Mouse (Mus musculus) olfactory bulb, adult 2 months (tissue): ENCODE results near the gene Gm128. TPM values are rescaled to one million over a fixed set of nuclear protein-coding genes. Genes with fewer than 3 reads are reported as not detected.
"Not testable (repeated sequence)": the region's sequence is repeated elsewhere in the genome, so short reads cannot be mapped to it uniquely, and the experiment has no call there.

Experiments used
- H3K27ac ChIP-seq: fragments of 200-500 bp; 2 replicates; pipeline ENCODE4 v1.5.1; 2012; ENCODE audit warnings: low read depth, low read length; ENCODE audit not compliant: insufficient read depth
- H3K4me1 ChIP-seq: fragments of 200-500 bp; 2 replicates; pipeline ENCODE4 v1.6.1; 2012; ENCODE audit warnings: low read length; ENCODE audit not compliant: control insufficient read depth, insufficient read depth
- H3K4me3 ChIP-seq: fragments of 200-500 bp; 2 replicates; pipeline ENCODE4 v1.5.1; 2012; ENCODE audit warnings: mild to moderate bottlenecking, low read depth, low read length, moderate library complexity; ENCODE audit not compliant: insufficient read depth
- CTCF ChIP-seq: fragments of 200-500 bp; IDR thresholded peaks from 2 replicates; pipeline ENCODE4 v1.5.1; 2012; ENCODE audit warnings: low read depth, mild to moderate bottlenecking, low read length, moderate library complexity; ENCODE audit not compliant: insufficient read depth
- POLR2A ChIP-seq: fragments of 200-500 bp; IDR thresholded peaks from 2 replicates; pipeline ENCODE4 v1.6.1; 2012; ENCODE audit warnings: mild to moderate bottlenecking, low read depth, low read length, moderate library complexity; ENCODE audit not compliant: insufficient read depth
- WGBS: fragments of 180-500 bp; shearing (Covaris S2); methylation state at CpG from one replicate; pipeline ENCODE4 v1.1.7; 2018; 5-methylcytosine and 5-hydroxymethylcytosine counted together
- polyA plus RNA-seq: library from polyadenylated mRNA; stranded (reverse); fragments of >200 nt; gene quantifications from 2 replicates; pipeline ENCODE4 v1.2.4, GENCODE M21; 2012; ENCODE audit warnings: low replicate concordance; ENCODE audit not compliant: missing spikeins, insufficient read depth, insufficient read length

Gm128 gene
- polyA plus RNA-seq, 1 experiment: not detected

DNA sequence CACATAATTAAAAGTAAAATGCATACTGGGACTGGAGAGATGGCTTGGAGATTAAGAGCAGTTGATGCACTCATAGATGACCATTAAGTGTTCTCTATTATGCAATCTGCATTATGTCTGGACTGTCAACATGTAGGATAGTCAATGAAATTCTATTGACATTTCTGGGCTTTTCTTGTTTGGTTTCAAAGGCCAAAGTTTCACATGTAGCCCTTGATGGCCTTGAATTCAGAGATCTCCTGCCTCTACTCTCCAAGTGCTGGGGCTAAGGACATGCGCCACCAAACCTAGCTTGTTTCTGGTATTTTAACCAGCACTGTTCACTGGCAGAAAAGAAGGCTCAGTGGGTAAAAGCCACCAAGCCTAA lies 27.8 kb downstream of the Gm128 start:
- Histone ChIP-seq H3K4me1 (no peaks in the 10 kb centered on the region), H3K27ac (no peak overlapping the region), H3K4me3 (no peak overlapping the region)
- TF ChIP-seq CTCF: no peak
- TF ChIP-seq POLR2A: no peak
- 95% methylated on average over 1 of the region's 1 CpGs for WGBS

DNA sequence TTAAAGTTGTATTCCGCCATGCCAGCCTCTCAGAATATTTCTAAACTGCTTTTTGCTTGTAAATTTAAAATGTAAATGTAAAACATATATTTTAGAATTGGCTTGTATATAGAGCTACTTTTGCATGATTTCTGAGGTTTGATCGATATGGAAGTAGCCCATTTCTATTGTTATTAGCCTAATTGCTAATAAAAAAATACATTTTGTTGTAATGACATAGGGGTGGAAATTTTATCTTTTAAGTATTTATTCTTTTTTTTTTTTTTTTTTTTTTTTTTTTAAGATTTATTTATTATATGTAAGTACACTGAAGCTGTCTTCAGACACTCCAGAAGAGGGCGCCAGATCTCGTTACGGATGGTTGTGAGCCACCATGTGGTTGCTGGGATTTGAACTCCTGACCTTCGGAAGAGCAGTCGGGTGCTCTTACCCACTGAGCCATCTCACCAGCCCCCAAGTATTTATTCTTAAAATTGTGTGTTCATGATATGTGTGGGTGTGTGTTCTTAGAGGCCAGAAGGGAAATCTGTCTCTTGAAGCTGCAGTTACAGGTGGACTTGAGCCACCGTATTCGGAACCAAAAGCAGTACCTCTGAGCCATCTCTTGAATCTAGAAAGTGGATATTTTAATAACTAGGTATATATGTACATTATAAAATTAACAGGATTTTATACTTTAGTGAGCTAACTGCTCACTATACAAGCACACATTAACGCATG lies 28.3 kb downstream of the Gm128 start:
- H3K4me1 ChIP-seq, H3K27ac ChIP-seq, H3K4me3 ChIP-seq: not testable (repeated sequence)
- 80% methylated on average over 10 of the region's 10 CpGs for WGBS

DNA sequence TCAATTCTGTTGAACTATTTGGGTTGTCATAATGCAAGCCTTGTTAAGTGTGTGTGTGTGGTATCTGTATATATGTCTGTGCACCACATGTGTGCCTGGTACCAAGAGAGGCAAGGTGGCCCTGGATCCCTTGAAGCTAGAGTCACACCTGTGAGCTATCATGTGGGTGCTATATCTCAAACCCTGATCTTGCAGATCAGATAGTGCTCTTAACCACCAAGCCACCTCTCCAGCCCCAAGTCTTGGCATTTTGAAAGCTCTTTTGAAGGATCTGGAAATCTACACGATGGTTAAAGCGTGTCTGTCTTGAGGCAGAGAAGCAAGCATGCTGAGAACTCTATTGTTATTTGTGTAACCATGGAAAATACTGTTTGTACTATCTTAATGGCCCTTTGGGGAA lies 30.8 kb downstream of the Gm128 start:
- Histone ChIP-seq H3K4me1 (no peaks in the 10 kb centered on the region), H3K27ac (no peak overlapping the region), H3K4me3 (no peak overlapping the region)
- TF ChIP-seq CTCF: no peak
- no peak for TF ChIP-seq POLR2A
- WGBS: 45% methylated on average over 2 of the region's 2 CpGs

DNA sequence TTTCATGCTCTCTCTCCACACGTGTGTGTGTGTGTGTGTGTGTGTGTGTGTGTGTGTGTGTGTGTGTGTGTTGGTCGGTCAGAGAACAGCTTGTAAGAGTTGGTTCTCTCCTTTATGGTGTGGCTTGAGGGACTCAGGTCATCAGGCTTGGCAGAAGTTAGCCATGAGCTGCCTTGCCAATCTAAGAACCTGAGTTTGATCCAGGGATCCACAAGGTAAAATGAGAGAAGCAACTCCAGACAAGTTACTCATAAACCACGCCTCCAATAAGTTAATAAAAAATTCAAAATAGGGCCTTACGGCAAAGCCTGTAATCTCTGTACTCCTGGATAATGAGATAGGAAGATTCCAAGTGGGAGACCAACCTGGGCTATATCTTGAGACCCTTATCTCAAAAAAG lies 33.1 kb downstream of the Gm128 start:
- WGBS: 81% methylated on average over 4 of the region's 4 CpGs
- no peaks in the 10 kb centered on the region for H3K4me1 ChIP-seq
- H3K27ac ChIP-seq: no peak overlapping the region
- no peak overlapping the region for H3K4me3 ChIP-seq
- TF ChIP-seq POLR2A (no peak), CTCF (no peak)

DNA sequence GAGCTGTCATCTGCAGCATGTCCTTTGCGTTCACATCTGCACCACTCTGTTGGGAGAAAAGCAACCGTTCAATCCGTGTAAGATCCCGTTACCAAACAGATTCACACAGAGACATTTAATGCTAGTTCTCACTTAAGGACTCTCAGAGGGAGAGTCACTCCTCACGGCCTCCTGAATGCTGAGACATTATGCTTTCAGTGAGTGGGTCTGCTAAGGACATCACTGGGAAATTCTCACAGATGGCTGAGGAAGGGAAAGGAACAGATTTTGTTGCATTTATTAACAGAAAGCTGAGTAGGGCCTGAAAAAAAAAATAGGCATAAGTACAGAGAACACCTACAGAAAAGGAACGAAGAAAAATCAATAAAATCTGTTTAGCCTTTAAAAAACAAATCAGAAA lies 37.5 kb downstream of the Gm128 start:
- Histone ChIP-seq H3K4me1 (no peaks in the 10 kb centered on the region), H3K4me3 (no peak overlapping the region), H3K27ac (no peak overlapping the region)
- 90% methylated on average over 6 of the region's 6 CpGs for WGBS
- TF ChIP-seq CTCF (no peak), POLR2A (no peak)

DNA sequence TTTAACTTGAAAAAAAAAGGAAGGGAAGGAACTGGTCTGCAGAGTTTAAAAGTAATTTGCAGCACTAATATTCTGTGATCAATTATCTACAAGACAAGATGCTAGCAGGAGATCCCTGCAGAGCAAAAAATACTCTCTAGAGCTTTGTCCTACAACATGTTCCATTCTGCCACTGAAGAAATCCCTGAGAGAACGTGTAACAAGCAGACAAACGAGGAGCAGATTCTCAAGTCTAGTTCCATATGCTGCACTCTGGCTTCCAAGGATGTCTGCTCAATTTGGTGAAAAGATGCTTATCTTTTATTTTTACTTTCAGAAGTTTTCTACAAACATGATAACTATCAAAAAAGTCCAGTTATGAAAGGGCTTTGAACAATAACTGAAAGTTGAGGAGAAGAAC lies 40.8 kb downstream of the Gm128 start:
- WGBS: 65% methylated on average over 2 of the region's 2 CpGs
- no peak overlapping the region for H3K27ac ChIP-seq

DNA sequence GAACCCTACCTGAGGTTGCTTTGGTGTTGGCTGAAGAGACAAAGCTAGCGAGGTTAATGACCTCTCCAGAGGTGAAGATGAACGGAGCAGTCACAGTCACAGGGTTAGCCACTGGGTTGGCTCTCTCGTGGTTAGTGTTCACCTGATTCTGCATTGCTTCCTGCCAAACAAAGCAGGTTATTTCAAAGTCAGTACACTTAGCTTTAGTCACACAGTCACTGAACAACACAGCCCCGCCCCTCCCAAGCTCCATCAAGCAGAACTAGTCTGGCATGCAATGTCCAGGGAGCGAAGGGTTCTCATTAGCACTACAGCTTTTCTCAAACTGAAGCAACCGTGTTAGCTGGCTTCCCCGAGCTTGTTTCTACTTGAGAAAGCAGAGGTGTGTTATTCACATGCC lies 41.3 kb downstream of the Gm128 start:
- H3K27ac ChIP-seq: no peak overlapping the region; the same call in 1 of the 2 replicates
- 68% methylated on average over 7 of the region's 7 CpGs for WGBS

More for the DNA sequence above, 40.8 kb downstream of the Gm128 start:
- no peak overlapping the region for H3K4me3 ChIP-seq
- TF ChIP-seq CTCF: no peak
- no peak for TF ChIP-seq POLR2A
- no peaks in the 10 kb centered on the region for H3K4me1 ChIP-seq

DNA sequence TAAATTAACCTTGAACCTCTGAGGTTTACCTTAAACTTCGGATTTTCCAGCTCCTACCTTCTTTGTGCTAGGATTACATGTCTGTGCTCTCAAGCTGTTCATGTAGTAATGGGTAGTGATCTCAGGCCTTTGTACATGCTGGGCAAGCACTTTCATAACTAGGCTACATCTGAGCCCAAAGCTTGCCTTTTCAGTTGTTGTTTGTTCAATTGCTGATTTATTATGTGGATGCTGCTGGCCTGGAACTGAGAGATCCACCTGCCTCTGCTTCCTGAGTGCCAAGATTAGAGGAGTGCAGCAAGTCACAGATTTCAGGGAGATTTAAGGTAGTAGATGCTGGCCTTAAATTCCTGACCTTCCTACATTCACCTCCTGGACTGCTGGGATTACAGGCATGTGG lies 42.3 kb downstream of the Gm128 start:
- TF ChIP-seq CTCF (no peak), POLR2A (no peak)
- Histone ChIP-seq H3K27ac (no peak overlapping the region), H3K4me3 (no peak overlapping the region), H3K4me1 (no peaks in the 10 kb centered on the region)
- WGBS: 88% methylated on average over 1 of the region's 1 CpGs

More for the DNA sequence above, 41.3 kb downstream of the Gm128 start:
- TF ChIP-seq CTCF (no peak), POLR2A (no peak)
- Histone ChIP-seq H3K4me3 (no peak overlapping the region), H3K4me1 (no peaks in the 10 kb centered on the region)

DNA sequence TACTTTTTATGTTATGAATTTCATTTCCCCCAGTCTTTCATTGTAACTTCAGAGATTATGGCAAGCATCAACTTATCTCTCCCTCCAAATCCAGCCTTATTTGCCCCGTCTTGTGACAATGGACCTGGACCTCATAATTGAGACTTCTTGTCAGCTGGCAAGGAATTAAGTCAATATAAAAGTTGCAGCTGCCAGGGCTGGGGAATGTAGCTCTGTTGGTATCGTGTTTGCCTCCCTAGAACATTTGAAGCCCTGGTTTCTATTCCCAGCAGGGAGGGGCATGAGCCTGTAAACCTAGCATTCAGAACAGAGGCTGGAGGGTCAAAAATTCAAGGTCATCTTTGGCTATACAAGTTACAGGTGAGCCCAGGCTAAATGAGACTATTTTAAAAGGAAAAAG lies 45.6 kb downstream of the Gm128 start:
- Histone ChIP-seq H3K27ac (no peak overlapping the region), H3K4me1 (no peaks in the 10 kb centered on the region), H3K4me3 (no peak overlapping the region)
- TF ChIP-seq POLR2A: no peak
- TF ChIP-seq CTCF: no peak
- WGBS: 64% methylated on average over 2 of the region's 2 CpGs

DNA sequence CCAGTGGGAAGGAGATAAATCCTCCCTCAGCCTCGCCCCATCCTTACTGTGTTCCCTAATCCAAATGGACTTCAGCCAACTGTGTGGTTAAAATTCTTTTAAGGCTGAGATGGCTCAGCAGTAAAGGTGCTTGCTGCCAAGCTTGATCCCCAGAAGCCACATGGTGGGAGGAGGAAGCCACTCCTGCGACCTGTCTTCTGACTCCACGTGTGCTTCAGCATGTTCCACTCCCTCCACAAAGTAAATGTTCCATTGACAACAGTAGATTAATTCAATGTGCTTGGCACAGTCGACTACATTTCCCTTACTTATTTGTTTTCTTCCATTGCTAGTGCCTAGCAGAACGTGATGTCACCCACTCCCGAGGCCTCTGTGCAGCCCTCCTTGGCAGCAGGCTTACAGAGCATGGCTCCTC lies 46.7 kb downstream of the Gm128 start:
- no peaks in the 10 kb centered on the region for H3K4me1 ChIP-seq
- no peak overlapping the region for H3K27ac ChIP-seq
- H3K4me3 ChIP-seq: no peak overlapping the region
- no peak for TF ChIP-seq CTCF
- TF ChIP-seq POLR2A: no peak
- 51% methylated on average over 6 of the region's 6 CpGs for WGBS

Other genes with a start within 250 kb of the Gm128 start
- gene Zfp687, start 226.2 kb downstream of the Gm128 start, polyA plus RNA-seq: 132 TPM in 1 of 2 replicates, not detected in the other
- 457 TPM in 1 of 2 replicates, not detected in the other for gene Psmd4, start 199.0 kb downstream of the Gm128 start, polyA plus RNA-seq
- not detected in 2 replicates for gene Pip5k1a, start 134.7 kb downstream of the Gm128 start, polyA plus RNA-seq
- gene Vps72, start 130.6 kb downstream of the Gm128 start, polyA plus RNA-seq: not detected in 2 replicates
- not detected in 2 replicates for gene Tmod4, start 117.1 kb downstream of the Gm128 start, polyA plus RNA-seq
- not detected in 2 replicates for gene Scnm1, start 107.6 kb downstream of the Gm128 start, polyA plus RNA-seq
- not detected in 2 replicates for gene Lysmd1, start 107.5 kb downstream of the Gm128 start, polyA plus RNA-seq
- gene Tnfaip8l2, start 99.2 kb downstream of the Gm128 start, polyA plus RNA-seq: not detected in 2 replicates
- gene Sema6c, start 81.1 kb downstream of the Gm128 start, polyA plus RNA-seq: not detected in 2 replicates
- gene Gabpb2, start 23.7 kb downstream of the Gm128 start, polyA plus RNA-seq: not detected in 2 replicates
- 164 TPM in 1 of 2 replicates, not detected in the other for gene Cdc42se1, start 12.9 kb downstream of the Gm128 start, polyA plus RNA-seq
- gene Mllt11, start 9.4 kb downstream of the Gm128 start, polyA plus RNA-seq: not detected in 2 replicates
- not detected in 2 replicates for gene Bnipl, start 9.6 kb upstream of the Gm128 start, polyA plus RNA-seq
- not detected in 2 replicates for gene Mindy1, start 39.7 kb upstream of the Gm128 start, polyA plus RNA-seq
- not detected in 2 replicates for gene Prune1, start 40.5 kb upstream of the Gm128 start, polyA plus RNA-seq
- not detected in 2 replicates for gene Anxa9, start 65.6 kb upstream of the Gm128 start, polyA plus RNA-seq
- not detected in 2 replicates for gene Cers2, start 73.2 kb upstream of the Gm128 start, polyA plus RNA-seq
- gene Setdb1, start 115.6 kb upstream of the Gm128 start, polyA plus RNA-seq: not detected in 2 replicates
- not detected in 2 replicates for gene 4930558C23Rik, start 161.2 kb upstream of the Gm128 start, polyA plus RNA-seq
- 258 TPM in 1 of 2 replicates, not detected in the other for gene Arnt, start 192.8 kb upstream of the Gm128 start, polyA plus RNA-seq